Mouse (Mus musculus) intestine, postnatal 0 days (tissue): ENCODE results near the gene Sgms1. TPM values are rescaled to one million over a fixed set of nuclear protein-coding genes. Genes with fewer than 3 reads are reported as not detected.

Source experiments
- ATAC-seq: fragments of 200-750 bp; cut with Nextera tagmentation; 2 replicates; pipeline ENCODE4 v1.8.0; 2017; ENCODE audit warnings: mild to moderate bottlenecking, moderate TSS enrichment, moderate library complexity
- H3K27ac ChIP-seq: fragments of 300-500 bp; sonication (generic); 2 replicates; pipeline ENCODE4 v1.5.1; 2014; ENCODE audit warnings: mild to moderate bottlenecking, low read depth, low read length, moderate library complexity
- H3K27me3 ChIP-seq: fragments of 300-500 bp; sonication (generic); replicated peaks from 2 replicates; pipeline ENCODE4 v1.6.1; 2014; ENCODE audit warnings: low read length, mixed read lengths; ENCODE audit not compliant: control insufficient read depth, insufficient read depth
- H3K36me3 ChIP-seq: fragments of 300-500 bp; sonication (generic); 2 replicates; pipeline ENCODE4 v1.6.1; 2014; ENCODE audit warnings: mild to moderate bottlenecking, moderate library complexity; ENCODE audit not compliant: control insufficient read depth, insufficient read depth
- H3K4me1 ChIP-seq: fragments of 300-500 bp; sonication (generic); replicated peaks from 2 replicates; pipeline ENCODE4 v1.6.1; 2014; ENCODE audit warnings: antibody characterized with exemption, low read length, mixed read lengths; ENCODE audit not compliant: control insufficient read depth, insufficient read depth
- H3K4me2 ChIP-seq: fragments of 300-500 bp; sonication (generic); replicated peaks from 2 replicates; pipeline ENCODE4 v1.6.1; 2014; ENCODE audit warnings: low read depth, mild to moderate bottlenecking, moderate library complexity
- H3K4me3 ChIP-seq: fragments of 300-500 bp; sonication (generic); 2 replicates; pipeline ENCODE4 v1.5.1; 2014; ENCODE audit warnings: low read depth, low read length
- H3K9ac ChIP-seq: fragments of 300-500 bp; sonication (generic); 2 replicates; pipeline ENCODE4 v1.6.1; 2014; ENCODE audit warnings: mild to moderate bottlenecking, low read depth, low read length
- H3K9me3 ChIP-seq: fragments of 300-500 bp; sonication (generic); 2 replicates; pipeline ENCODE4 v1.6.1; 2016; ENCODE audit warnings: mixed run types; ENCODE audit not compliant: control insufficient read depth
- CTCF ChIP-seq: sonication (generic); IDR thresholded peaks from 2 replicates; pipeline ENCODE4 v1.5.1; 2016; ENCODE audit warnings: low read depth, mild to moderate bottlenecking, control low read depth, antibody characterized with exemption, moderate library complexity
- WGBS: fragments of 180-500 bp; shearing (Covaris S2); extraction: QIAGEN DNeasy Blood & Tissue Kit; methylation state at CpG from one replicate; pipeline ENCODE4 v1.1.7; 2014; 5-methylcytosine and 5-hydroxymethylcytosine counted together
- polyA plus RNA-seq: library from polyadenylated mRNA; unstranded; fragments of >200 nt; fragmentation: Nextera tagmentation; extraction: Ambion mirVana; gene quantifications from 2 replicates; pipeline ENCODE4 v1.2.1, GENCODE M21; 2015

Sgms1 gene
- polyA plus RNA-seq, 1 experiment from 2014 or later, result 18.6 TPM

DNA sequence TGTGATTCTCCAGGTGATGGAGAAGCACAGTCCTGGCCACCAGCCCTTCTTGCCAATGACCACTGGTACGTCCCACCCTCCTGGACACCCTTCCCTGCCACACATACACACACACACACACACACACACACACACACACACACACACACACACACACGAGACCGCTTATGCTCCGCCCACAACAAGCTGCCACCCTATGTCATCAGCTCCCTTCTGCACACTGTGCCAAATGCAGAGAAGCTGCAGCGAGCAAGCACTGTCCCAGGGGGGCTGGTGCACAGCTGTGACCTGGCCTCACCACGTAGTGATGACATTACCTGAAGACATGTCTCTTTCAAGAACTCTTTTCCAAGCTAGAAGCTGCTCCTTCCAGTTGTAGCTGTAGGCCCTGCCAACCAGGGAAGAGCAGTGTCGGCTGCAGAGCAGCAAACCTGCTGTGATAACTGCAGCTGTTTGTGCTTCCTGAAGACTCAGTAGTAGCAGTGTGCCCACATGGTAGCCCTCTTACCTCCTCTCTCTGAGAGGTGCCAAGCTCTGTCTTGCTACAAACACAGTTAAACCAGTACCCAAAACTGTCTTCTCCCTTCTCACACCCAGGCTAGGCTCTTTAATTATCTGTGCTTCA, 11.7 kb downstream of the Sgms1 start:
- no peaks in the 10 kb centered on the region for H3K36me3 ChIP-seq
- H3K27me3 ChIP-seq, result no peaks in the 10 kb centered on the region
- H3K4me1 ChIP-seq, result peaks cover 3% of the 10 kb centered on the region; the same call in 1 of the 2 replicates
- no peak overlapping the region for H3K9ac ChIP-seq
- H3K4me2 ChIP-seq, result no peak overlapping the region
- no peak overlapping the region for H3K27ac ChIP-seq
- no peak for TF ChIP-seq CTCF
- ATAC-seq, result no peak
- H3K9me3 ChIP-seq, result no peaks in the 10 kb centered on the region
- H3K4me3 ChIP-seq, result no peak overlapping the region
- 64% methylated on average over 7 of the region's 7 CpGs for WGBS

DNA sequence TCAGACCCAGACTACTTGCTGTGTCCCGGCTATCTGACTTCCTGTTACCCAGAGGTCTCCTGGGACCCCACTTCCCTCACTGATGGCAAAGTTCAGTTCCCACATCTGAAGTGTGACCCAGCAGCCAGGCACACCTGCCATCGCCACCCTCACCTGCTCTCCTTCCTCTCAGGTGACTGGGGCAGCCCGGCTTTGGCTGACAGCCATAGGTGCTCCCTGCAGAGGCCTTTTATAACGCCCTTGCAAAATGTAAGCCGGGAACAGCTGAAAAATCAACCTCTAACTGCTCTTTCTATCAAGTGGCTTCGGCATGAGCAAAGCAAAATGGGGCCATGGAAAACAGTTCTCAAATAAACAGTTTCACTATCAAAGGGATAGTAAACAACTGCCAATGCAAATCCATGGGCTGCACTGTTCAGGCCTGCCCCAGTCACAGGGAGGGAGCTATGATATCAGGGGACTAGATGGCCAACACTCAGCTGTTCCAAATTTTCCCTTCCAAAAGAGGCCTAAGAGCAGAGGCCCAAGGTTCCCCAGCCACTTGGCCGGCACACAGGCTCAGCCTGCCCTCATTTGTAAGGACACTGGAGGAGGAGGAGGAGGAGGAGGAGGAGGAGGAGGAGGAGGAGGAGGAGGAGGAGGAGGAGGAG, 12.5 kb downstream of the Sgms1 start:
- 25% methylated on average over 7 of the region's 7 CpGs for WGBS
- peaks cover 3% of the 10 kb centered on the region; the same call in 1 of the 2 replicates for H3K4me1 ChIP-seq
- H3K9me3 ChIP-seq, result no peaks in the 10 kb centered on the region
- peak; percentile 90 for ATAC-seq
- peak overlapping the region; percentile 73 for H3K27ac ChIP-seq
- no peak overlapping the region for H3K4me3 ChIP-seq
- no peak for TF ChIP-seq CTCF
- no peaks in the 10 kb centered on the region for H3K36me3 ChIP-seq
- H3K27me3 ChIP-seq, result no peaks in the 10 kb centered on the region
- no peak overlapping the region for H3K9ac ChIP-seq
- H3K4me2 ChIP-seq, result peak overlapping the region; percentile 27; the same call in 1 of the 2 replicates

DNA sequence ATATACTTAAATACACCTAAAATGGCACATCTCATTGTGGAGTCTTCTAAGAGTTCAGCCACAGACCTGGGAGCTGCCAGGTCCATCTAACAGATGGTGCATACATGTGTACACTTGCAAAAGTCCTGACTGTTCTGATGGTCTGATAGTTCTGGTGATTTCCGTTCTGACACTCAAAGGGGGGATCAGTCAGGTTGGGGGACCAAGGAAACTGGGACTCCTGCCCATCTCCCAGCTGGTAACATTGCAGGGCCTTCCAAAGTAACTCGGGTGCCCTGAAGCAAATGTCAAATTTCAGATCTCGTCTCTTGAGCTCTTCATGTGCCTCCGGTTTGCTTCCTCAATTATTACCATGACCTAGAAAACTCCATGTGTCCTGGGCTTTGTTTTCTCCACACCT, 13.5 kb downstream of the Sgms1 start:
- H3K9me3 ChIP-seq, result no peaks in the 10 kb centered on the region
- no peak overlapping the region for H3K27ac ChIP-seq
- peaks cover 3% of the 10 kb centered on the region; the same call in 1 of the 2 replicates for H3K4me1 ChIP-seq
- no peak for ATAC-seq
- H3K36me3 ChIP-seq, result no peaks in the 10 kb centered on the region
- WGBS, result 83% methylated on average over 4 of the region's 4 CpGs
- H3K4me2 ChIP-seq, result no peak overlapping the region
- no peak overlapping the region for H3K4me3 ChIP-seq
- TF ChIP-seq CTCF, result no peak
- H3K27me3 ChIP-seq, result no peaks in the 10 kb centered on the region
- H3K9ac ChIP-seq, result no peak overlapping the region

DNA sequence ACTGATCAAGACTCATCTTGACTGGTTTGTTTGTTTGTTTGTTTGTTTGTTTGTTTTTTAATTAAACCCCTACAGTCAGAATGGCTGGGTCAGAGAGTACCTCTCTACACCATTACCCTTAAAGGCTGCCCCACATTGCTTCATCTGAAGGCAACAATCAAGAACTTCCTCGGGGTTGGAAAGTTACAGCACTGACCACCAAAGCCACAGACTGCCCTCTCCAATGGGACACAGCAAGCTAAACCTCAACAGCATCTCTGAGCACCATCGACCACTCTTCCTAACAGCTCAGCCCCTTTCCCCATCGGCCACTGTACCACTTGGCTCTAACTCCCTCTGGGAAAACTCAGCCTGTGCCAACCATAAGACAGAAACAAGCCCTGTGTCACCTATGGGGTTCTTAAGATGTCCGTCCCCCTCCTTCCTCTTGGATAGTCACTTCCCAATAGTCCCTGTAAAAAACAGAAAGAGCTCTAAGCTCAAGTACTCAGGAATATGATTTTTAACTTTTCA, 14.0 kb downstream of the Sgms1 start:
- Histone ChIP-seq H3K27me3 (no peaks in the 10 kb centered on the region), H3K36me3 (no peaks in the 10 kb centered on the region), H3K4me3 (no peak overlapping the region), H3K9me3 (no peaks in the 10 kb centered on the region), H3K4me2 (no peak overlapping the region), H3K4me1 (peaks cover 3% of the 10 kb centered on the region; the same call in 1 of the 2 replicates), H3K9ac (no peak overlapping the region), H3K27ac (no peak overlapping the region)
- no peak for TF ChIP-seq CTCF
- no peak for ATAC-seq
- 89% methylated on average over 4 of the region's 4 CpGs for WGBS

DNA sequence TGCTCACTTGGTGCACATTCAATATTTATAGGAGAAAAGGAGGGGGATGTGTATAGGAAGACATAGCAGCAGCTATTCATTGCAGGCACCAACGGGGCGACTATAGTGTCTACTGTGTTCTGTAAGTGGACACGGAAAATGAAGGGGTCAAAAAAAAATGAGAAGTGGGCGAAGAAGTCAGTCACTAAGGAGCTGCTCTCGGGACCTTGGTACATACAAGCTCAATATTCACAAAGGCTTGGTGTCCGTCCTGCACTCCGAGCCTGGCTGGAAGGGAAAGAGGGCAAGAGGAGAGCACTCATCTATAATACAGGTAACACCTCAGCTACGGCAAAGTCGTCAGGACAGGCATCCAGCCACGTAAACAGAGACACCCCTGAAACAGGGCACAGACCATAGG, 14.8 kb downstream of the Sgms1 start:
- TF ChIP-seq CTCF, result no peak
- H3K27me3 ChIP-seq, result no peaks in the 10 kb centered on the region
- no peak overlapping the region for H3K4me3 ChIP-seq
- H3K36me3 ChIP-seq, result no peaks in the 10 kb centered on the region
- no peak overlapping the region for H3K27ac ChIP-seq
- 86% methylated on average over 10 of the region's 10 CpGs for WGBS
- H3K9me3 ChIP-seq, result no peaks in the 10 kb centered on the region
- H3K4me2 ChIP-seq, result no peak overlapping the region
- peaks cover 3% of the 10 kb centered on the region; the same call in 1 of the 2 replicates for H3K4me1 ChIP-seq
- ATAC-seq, result no peak
- no peak overlapping the region for H3K9ac ChIP-seq

DNA sequence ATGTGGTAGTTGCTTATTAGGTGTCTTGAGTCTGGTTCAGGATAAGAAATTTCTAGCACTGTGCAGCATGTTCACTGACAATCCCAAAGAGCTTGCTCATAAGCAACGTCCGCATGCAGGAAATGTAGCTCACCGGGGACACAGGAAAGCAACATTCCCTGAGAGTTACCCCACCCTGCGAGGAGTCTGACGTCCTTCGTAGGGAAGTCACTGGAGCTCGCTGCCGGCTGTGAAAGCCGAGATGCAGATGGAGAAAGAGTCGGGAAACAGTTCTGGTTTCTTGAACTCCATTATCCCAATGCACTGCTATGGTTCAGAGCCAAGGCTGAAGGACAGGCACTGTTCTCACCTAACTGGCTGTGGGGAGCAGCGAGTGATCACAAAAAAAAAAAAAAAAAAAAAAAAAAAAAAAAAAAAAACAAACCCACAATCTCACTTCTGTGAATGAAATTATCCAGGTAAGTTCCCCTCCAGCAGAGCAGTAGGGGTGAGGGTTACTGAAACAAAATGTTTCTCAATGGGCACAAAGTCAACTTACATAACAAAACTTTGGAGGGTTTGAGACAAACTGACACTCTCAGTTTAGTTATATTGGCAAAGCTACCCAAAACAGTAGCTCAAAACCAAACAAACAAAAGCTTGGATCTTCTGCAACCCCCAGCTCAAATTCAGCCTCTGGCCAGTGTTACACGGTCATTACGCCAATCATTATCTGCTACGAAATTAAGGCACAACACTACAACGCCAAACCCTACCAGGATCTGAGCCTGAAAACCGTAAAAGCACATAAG, 15.5 kb downstream of the Sgms1 start:
- Histone ChIP-seq H3K9me3 (no peaks in the 10 kb centered on the region), H3K4me1 (peaks cover 3% of the 10 kb centered on the region; the same call in 1 of the 2 replicates), H3K27ac (no peak overlapping the region), H3K9ac (no peak overlapping the region), H3K27me3 (no peaks in the 10 kb centered on the region), H3K4me3 (no peak overlapping the region), H3K4me2 (no peak overlapping the region), H3K36me3 (no peaks in the 10 kb centered on the region)
- ATAC-seq, result no peak
- 72% methylated on average over 16 of the region's 16 CpGs for WGBS
- no peak for TF ChIP-seq CTCF
